Mouse (Mus musculus) liver, embryonic 18 days (tissue): ENCODE results near the gene Map3k15. TPM values are rescaled to one million over a fixed set of nuclear protein-coding genes. Genes with fewer than 3 reads are reported as not detected.

Source experiments
- polyA plus RNA-seq: library from polyadenylated mRNA; depleted of rRNA; stranded (reverse); fragments of >200 nt; gene quantifications from 2 replicates; pipeline ENCODE4 v1.2.3, GENCODE M21; 2012; rRNA removed

The Map3k15 gene
- polyA plus RNA-seq: 0.71 and 0.89 TPM in 2 replicates

DNA sequence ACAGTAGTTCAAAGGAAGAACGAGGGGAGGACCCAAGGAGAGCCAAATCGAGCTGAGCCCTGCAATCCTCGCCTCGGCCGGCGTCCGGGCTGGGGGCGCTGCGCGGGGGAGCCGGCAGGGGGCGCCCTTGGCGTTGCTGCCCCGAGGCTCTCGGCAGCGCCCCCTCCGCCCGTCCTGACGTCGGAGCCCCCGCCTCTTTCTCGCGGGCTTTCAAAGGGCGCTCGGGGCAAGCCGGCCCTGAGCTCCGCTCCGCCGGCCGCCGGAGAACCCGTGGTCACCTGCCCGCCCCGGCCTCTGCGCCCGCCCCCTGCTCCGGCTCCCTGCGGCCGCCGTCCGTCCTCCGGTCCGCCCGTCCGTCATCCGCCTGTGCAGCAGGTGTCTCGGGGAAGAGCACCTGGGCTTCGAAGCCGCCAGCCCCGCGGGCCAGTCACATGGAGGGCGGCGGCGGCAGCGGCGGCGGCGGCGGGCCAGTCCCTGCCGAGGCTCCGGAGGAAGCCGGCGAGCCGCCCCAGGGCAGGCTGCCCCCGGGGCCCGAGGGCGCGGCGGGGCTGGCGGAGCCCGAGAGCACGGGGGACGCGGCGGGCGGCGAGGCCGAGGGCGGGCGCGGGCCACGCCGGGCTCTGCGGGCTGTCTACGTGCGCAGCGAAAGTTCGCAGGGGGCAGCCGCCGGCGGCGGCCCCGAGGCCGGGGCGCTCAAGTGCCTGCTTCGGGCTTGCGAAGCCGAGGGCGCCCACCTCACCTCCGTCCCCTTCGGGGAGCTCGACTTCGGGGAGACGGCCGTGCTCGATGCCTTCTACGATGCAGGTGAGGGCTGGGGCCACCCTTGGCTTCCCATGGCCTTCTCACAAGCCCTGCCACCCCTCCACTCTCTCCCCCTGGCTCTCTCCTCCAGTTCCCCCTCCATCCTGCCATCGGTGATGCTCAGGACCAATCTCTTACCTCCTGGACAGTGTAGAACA, at the start of gene Map3k15:
Map3k15 (plus strand) TSS at position 432 of the 959 bp plus-strand sequence.

GRCm38 (mm10) chrX:160137861-160138717, 149.9 kb downstream of the Map3k15 start, which contains the start of gene Pdha1:
Gene Pdha1, minus strand, starts transcription at chrX:160138413.

Other genes starting within 250 kb of the Map3k15 start
- gene Pdha1, start 150.0 kb downstream of the Map3k15 start, polyA plus RNA-seq: 37.4 and 38.6 TPM in 2 replicates